Mouse (Mus musculus) forebrain, embryonic 14.5 days (tissue): ENCODE results near the gene Large1. TPM values are rescaled to one million over a fixed set of nuclear protein-coding genes. Genes with fewer than 3 reads are reported as not detected.
"Not testable (repeated sequence)": the region's sequence is repeated elsewhere in the genome, so short reads cannot be mapped to it uniquely, and the experiment has no call there.

Source experiments
- ATAC-seq: fragments of 200-750 bp; cut with Nextera tagmentation; 2 replicates; pipeline ENCODE4 v1.8.0; 2017; ENCODE audit warnings: mild to moderate bottlenecking, moderate library complexity
- DNase-seq: peaks from one replicate; pipeline ENCODE4 v3.0.0-alpha.2; 2015; ENCODE audit warnings: low spot score
- H3K27ac ChIP-seq: fragments of 300-500 bp; sonication (generic); 2 replicates; pipeline ENCODE4 v1.5.1; 2014; ENCODE audit warnings: low read depth, mild to moderate bottlenecking, control low read depth, low read length, moderate library complexity
- H3K27me3 ChIP-seq: fragments of 300-500 bp; sonication (generic); replicated peaks from 2 replicates; pipeline ENCODE4 v1.6.1; 2014; ENCODE audit warnings: low read length, control low read depth, mixed read lengths; ENCODE audit not compliant: control insufficient read depth, insufficient read depth
- H3K36me3 ChIP-seq: fragments of 300-500 bp; sonication (generic); 2 replicates; pipeline ENCODE4 v1.6.1; 2014; ENCODE audit warnings: low read length, control low read depth; ENCODE audit not compliant: control insufficient read depth, insufficient read depth
- H3K4me1 ChIP-seq: fragments of 300-500 bp; sonication (generic); 2 replicates; pipeline ENCODE4 v1.6.1; 2014; ENCODE audit warnings: antibody characterized with exemption, low read length, control low read depth; ENCODE audit not compliant: control insufficient read depth, insufficient read depth
- H3K4me2 ChIP-seq: fragments of 300-500 bp; sonication (generic); 2 replicates; pipeline ENCODE4 v1.6.1; 2014; ENCODE audit warnings: mild to moderate bottlenecking, control low read depth, low read length
- H3K4me3 ChIP-seq: fragments of 300-500 bp; sonication (generic); 2 replicates; pipeline ENCODE4 v1.5.1; 2014; ENCODE audit warnings: low read depth, low read length, control low read depth
- H3K9ac ChIP-seq: fragments of 300-500 bp; sonication (generic); 2 replicates; pipeline ENCODE4 v1.6.1; 2014; ENCODE audit warnings: mild to moderate bottlenecking, low read length, control low read depth, moderate library complexity
- H3K9me3 ChIP-seq: fragments of 300-500 bp; sonication (generic); replicated peaks from 2 replicates; pipeline ENCODE4 v1.6.1; 2016; ENCODE audit warnings: low read length, control low read depth, mixed read lengths; ENCODE audit not compliant: control insufficient read depth
- WGBS: fragments of 180-500 bp; shearing (Covaris S2); extraction: QIAGEN DNeasy Blood & Tissue Kit; methylation state at CpG from one replicate; pipeline ENCODE4 v1.1.7; 2014; 5-methylcytosine and 5-hydroxymethylcytosine counted together
- polyA plus RNA-seq: library from polyadenylated mRNA; unstranded; fragments of >200 nt; fragmentation: Nextera tagmentation; extraction: Ambion mirVana; gene quantifications from 2 replicates; pipeline ENCODE4 v1.2.1, GENCODE M21; 2014

The Large1 gene
- polyA plus RNA-seq, 1 experiment from 2014 or later: 19.6 TPM

DNA sequence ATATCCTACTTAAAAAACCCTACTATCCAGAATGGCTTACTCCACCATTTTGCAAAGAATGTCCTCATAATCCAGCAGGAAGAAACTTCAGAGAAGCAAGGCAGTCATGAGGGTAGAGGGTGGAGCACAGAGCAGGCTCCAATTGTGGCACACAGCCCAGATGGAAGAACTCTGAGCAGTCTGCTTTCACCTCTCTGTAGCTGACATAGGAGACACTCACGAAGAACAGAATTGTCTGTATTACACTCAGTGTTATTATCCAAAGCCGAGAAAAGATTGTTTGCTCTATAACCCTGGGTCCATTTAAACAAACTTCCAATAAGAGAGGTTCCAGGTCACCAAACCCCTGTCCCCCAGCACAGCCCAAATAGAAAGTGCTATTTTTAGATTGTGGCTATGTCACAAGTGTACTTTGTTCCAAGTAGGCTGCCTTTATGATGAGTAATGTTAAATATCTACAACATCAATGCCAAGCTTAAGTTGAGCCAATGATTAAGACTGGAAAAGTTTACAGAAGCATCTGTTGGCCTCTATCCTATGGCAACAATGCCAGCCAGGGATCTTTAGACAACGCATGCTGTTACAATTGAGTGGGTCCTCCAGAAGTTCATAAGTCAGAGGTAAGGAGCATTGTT lies 10.5 kb downstream of the Large1 start:
- ATAC-seq (no peak), DNase-seq (no peak)
- Histone ChIP-seq H3K9ac (no peak overlapping the region), H3K36me3 (0 out of 2 replicates have a peak, but pooled peaks cover 3% of the 10 kb centered on the region), H3K27me3 (no peaks in the 10 kb centered on the region), H3K9me3 (no peaks in the 10 kb centered on the region), H3K4me1 (no peaks in the 10 kb centered on the region), H3K4me3 (no peak overlapping the region), H3K4me2 (no peak overlapping the region), H3K27ac (no peak overlapping the region)
- WGBS: 93% methylated on average over 3 of the region's 3 CpGs

DNA sequence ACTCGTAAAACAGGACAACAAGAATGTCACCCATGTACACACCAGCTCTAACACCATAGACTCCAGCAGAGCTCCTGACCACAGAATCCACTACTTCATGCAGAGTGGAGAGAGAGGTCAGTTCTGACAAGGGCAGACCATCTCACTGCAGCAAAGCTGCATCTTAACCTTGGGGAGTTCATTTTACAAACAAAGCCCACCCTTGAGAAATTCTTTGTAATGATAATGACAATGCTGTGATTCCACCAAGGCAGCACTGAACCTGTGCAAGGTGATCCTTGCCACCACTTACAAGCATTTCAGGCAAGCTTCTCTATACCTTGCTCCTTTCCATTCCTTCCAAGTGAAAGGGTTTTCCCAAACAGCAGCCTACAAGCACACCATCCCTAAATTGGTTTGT lies 16.5 kb downstream of the Large1 start:
- no peaks in the 10 kb centered on the region for H3K4me1 ChIP-seq
- no peaks in the 10 kb centered on the region for H3K27me3 ChIP-seq
- WGBS: 81% methylated on average over 1 of the region's 1 CpGs
- H3K4me3 ChIP-seq: no peak overlapping the region
- no peak overlapping the region for H3K9ac ChIP-seq
- peaks cover 3% of the 10 kb centered on the region; the same call in 1 of the 2 replicates for H3K36me3 ChIP-seq
- no peak overlapping the region for H3K27ac ChIP-seq
- ATAC-seq (no peak), DNase-seq (no peak)
- no peaks in the 10 kb centered on the region for H3K9me3 ChIP-seq
- H3K4me2 ChIP-seq: no peak overlapping the region

DNA sequence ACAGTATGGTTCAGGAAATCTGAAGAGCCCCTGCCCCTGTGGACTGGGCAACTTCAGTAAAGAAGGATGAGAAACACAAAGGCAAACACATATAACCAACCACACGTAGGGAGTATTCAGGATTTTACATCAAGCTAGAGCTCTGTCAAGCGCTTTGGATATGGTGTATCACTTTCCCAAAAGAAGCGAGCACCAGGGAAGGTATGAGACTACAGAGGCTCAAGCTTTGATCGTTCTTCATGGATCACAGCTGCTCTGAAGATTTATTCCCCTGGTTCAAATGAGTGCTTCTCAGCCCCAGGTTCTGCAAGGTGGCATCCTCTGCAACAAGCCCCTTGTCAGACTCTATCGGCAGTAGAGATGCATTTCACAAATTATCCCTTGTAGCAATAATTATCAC lies 24.2 kb downstream of the Large1 start:
- WGBS: 93% methylated on average over 5 of the region's 5 CpGs
- ATAC-seq: no peak

DNA sequence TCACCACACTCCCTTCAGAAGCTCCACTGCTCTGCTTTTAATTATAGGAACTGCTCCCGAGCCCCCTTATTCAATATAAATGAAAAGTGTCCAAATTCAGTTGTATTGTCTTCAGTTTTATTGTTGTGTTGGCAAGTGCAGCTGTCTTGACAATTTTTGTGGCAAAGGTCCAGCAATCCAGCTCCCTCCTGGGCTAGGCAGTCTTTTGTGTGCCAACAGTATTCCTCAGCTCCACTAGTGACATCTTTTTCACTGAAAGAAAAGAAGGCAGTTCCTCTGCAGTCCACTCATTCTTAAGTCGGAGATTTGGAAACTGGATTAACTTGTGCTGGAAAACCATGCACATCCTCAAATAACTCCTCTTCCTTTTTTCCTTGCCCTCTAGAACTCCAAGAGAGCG lies 25.3 kb downstream of the Large1 start:
- Histone ChIP-seq H3K4me1 (peaks cover 5% of the 10 kb centered on the region; the same call in 1 of the 2 replicates), H3K4me2 (no peak overlapping the region), H3K36me3 (peaks cover 3% of the 10 kb centered on the region; the same call in 1 of the 2 replicates), H3K27me3 (no peaks in the 10 kb centered on the region), H3K9ac (no peak overlapping the region), H3K9me3 (no peaks in the 10 kb centered on the region), H3K27ac (no peak overlapping the region), H3K4me3 (no peak overlapping the region)
- WGBS: 63% methylated on average over 3 of the region's 3 CpGs
- ATAC-seq (no peak), DNase-seq (peak; percentile 31)

More for the DNA sequence above, 24.2 kb downstream of the Large1 start:
- H3K27ac ChIP-seq: no peak overlapping the region
- H3K4me3 ChIP-seq: no peak overlapping the region
- no peak overlapping the region for H3K9ac ChIP-seq
- H3K4me2 ChIP-seq: no peak overlapping the region
- H3K27me3 ChIP-seq: no peaks in the 10 kb centered on the region
- no peak for DNase-seq
- H3K4me1 ChIP-seq: peaks cover 5% of the 10 kb centered on the region; the same call in 1 of the 2 replicates
- H3K9me3 ChIP-seq: no peaks in the 10 kb centered on the region
- H3K36me3 ChIP-seq: peaks cover 3% of the 10 kb centered on the region; the same call in 1 of the 2 replicates

DNA sequence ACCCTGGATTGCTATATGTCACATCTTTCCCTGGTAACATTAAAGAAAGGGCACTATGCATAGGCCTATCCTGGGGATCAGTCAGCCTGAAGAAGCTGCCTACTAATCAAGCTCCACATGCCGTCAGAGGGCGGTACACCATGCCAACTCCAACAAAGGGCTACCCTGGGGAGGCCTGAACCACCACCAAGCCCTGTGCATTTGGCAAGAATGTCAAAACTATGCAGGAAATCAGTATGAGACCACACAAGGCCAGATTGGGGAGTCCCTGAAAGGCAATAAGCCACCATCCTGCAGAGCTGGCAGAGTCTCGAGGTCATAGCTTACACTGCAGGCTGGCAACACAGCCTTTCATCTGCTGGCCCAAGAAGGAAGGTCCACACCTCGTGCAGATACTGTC lies 28.7 kb downstream of the Large1 start:
- Histone ChIP-seq H3K4me1 (peaks cover 5% of the 10 kb centered on the region; the same call in 1 of the 2 replicates), H3K9ac (no peak overlapping the region), H3K4me2 (no peak overlapping the region), H3K36me3 (no peaks in the 10 kb centered on the region), H3K4me3 (no peak overlapping the region), H3K27ac (no peak overlapping the region), H3K27me3 (no peaks in the 10 kb centered on the region), H3K9me3 (no peaks in the 10 kb centered on the region)
- WGBS: 56% methylated on average over 4 of the region's 4 CpGs
- ATAC-seq (no peak), DNase-seq (no peak)

DNA sequence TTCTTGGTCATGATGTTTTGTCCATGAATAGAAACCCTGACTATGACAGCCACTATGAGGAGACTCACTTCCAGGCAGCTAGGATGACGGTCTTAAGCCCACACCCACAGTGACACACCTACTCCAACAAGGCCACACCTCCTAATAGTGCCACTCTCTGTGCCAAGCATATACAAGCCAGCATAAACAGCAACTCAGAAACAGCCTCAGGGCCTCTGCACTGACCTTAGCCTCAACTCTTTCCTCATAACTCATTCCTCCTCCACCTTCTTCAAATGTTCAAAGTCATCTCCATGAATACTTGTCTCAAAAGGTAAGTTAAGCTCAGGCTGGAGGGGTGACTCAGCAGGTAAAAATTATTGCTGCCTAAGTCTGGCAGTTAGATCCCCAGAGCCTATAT lies 29.7 kb downstream of the Large1 start:
- no peak overlapping the region for H3K9ac ChIP-seq
- H3K9me3 ChIP-seq: no peaks in the 10 kb centered on the region
- no peaks in the 10 kb centered on the region for H3K27me3 ChIP-seq
- ATAC-seq: no peak
- no peaks in the 10 kb centered on the region for H3K36me3 ChIP-seq
- no peak overlapping the region for H3K4me2 ChIP-seq
- no peak overlapping the region for H3K4me3 ChIP-seq
- no peak for DNase-seq
- WGBS: 93% methylated on average over 1 of the region's 1 CpGs
- peaks cover 5% of the 10 kb centered on the region; the same call in 1 of the 2 replicates for H3K4me1 ChIP-seq
- no peak overlapping the region for H3K27ac ChIP-seq

DNA sequence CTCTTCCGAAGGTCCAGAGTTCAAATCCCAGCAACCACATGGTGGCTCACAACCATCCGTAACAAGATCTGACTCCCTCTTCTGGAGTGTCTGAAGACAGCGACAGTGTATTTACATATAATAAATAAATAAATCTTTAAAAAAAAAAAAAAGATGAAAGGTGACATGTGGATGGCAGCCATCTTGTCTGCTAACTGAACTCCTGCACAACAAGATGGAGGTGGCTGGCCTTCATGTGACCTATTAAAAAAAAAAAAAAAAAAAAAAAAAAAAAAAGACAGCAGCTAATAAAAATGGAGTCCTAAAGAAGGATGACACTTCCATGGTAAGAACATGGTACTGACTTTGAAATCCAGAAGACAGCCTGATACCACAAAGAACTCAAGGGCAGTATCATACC lies 33.8 kb downstream of the Large1 start:
- not testable (repeated sequence) for H3K36me3 ChIP-seq, H3K4me3 ChIP-seq, ATAC-seq, H3K4me1 ChIP-seq, DNase-seq, H3K9ac ChIP-seq, H3K27me3 ChIP-seq, H3K27ac ChIP-seq, H3K4me2 ChIP-seq, H3K9me3 ChIP-seq
- WGBS: 100% methylated on average over 1 of the region's 3 CpGs

DNA sequence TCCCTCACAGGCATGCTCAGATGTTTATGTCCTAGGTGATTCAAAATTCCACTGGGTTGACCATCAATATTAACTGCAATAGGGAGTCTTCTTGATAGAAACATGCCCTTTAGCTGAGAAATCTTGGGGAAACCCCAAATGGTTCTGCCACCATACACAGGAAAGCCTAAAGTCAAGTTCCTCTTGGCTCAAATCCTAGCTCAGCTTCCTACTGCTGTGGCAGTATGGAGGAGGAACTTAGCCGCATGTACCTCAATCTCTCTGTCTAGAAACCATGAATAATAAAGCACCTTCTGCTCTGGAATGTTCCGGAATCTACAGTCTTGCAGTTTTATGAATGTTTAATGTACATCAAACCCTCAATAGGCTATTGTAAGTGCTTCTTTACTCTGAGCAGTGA lies 39.4 kb downstream of the Large1 start:
- Histone ChIP-seq H3K4me2 (no peak overlapping the region), H3K9ac (no peak overlapping the region), H3K4me1 (no peaks in the 10 kb centered on the region), H3K9me3 (no peaks in the 10 kb centered on the region), H3K4me3 (no peak overlapping the region), H3K36me3 (no peaks in the 10 kb centered on the region), H3K27me3 (no peaks in the 10 kb centered on the region), H3K27ac (no peak overlapping the region)
- no peak for DNase-seq
- no peak for ATAC-seq
- WGBS: 96% methylated on average over 2 of the region's 2 CpGs

DNA sequence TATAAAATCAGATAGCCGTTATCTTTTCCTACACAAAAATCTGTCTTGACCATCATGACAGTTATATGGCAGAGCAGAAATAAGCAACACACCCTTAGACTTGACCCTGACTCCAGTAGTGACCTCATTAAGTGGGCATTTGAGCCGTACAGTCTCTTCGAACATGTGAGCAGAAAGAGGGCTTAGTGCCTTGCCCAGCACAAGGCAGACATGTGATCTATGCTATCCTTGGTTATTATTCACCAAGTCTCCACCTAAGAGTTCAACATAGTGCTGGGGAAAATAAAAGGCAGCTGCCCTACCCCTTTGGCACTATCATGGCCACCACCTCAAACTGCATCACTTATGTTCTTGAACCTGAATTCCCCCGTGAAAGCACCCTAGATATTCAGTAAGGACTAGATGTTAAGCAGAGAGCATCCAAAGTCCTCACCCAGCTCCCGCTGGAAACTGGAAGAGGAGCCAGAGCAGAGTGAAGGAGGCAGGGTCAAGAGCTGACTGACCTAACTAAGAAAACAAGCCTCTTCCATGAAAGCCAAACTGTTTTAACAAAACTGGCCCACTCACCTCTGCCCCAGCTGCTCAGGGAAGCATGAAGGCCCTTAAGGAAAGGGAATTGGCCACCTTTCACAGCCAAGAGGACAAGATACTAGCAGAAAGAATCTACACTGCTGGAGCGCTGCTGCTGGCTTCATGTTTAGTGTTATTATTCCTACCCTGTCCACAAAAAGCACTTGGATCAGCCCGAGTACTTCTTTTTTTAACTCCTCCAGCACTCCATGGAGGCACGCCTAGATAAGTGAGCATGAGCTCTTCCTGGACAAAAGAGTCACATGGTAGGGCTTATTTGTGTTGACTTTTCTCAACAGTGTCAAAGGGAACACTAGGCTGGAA lies 40.4 kb downstream of the Large1 start:
- no peak for DNase-seq
- Histone ChIP-seq H3K4me2 (no peak overlapping the region), H3K27ac (no peak overlapping the region), H3K36me3 (no peaks in the 10 kb centered on the region), H3K9me3 (no peaks in the 10 kb centered on the region), H3K27me3 (no peaks in the 10 kb centered on the region), H3K4me1 (no peaks in the 10 kb centered on the region), H3K4me3 (no peak overlapping the region), H3K9ac (no peak overlapping the region)
- no peak for ATAC-seq
- 90% methylated on average over 8 of the region's 8 CpGs for WGBS
